Mouse (Mus musculus) limb, embryonic 15.5 days (tissue): ENCODE results near the gene Fermt1. TPM values are rescaled to one million over a fixed set of nuclear protein-coding genes. Genes with fewer than 3 reads are reported as not detected.

Experiments used
- ATAC-seq: fragments of 200-750 bp; cut with Nextera tagmentation; 2 replicates; pipeline ENCODE4 v1.8.0; 2017; ENCODE audit warnings: low read depth, moderate TSS enrichment; ENCODE audit not compliant: insufficient number of reproducible peaks, low FRiP score, low TSS enrichment
- H3K27ac ChIP-seq: fragments of 300-500 bp; sonication (generic); 2 replicates; pipeline ENCODE4 v1.5.1; 2015; ENCODE audit warnings: moderate library complexity, mild to moderate bottlenecking, inconsistent platforms
- H3K27me3 ChIP-seq: fragments of 300-500 bp; sonication (generic); 2 replicates; pipeline ENCODE4 v1.6.1; 2015; ENCODE audit warnings: inconsistent platforms
- H3K36me3 ChIP-seq: fragments of 300-500 bp; sonication (generic); 2 replicates; pipeline ENCODE4 v1.6.1; 2015; ENCODE audit warnings: inconsistent platforms
- H3K4me1 ChIP-seq: fragments of 300-500 bp; sonication (generic); 2 replicates; pipeline ENCODE4 v1.6.1; 2015; ENCODE audit warnings: inconsistent platforms
- H3K4me2 ChIP-seq: fragments of 300-500 bp; sonication (generic); 2 replicates; pipeline ENCODE4 v1.6.1; 2015; ENCODE audit warnings: mild to moderate bottlenecking, inconsistent platforms
- H3K4me3 ChIP-seq: fragments of 300-500 bp; sonication (generic); 2 replicates; pipeline ENCODE4 v1.5.1; 2015; ENCODE audit warnings: mild to moderate bottlenecking, inconsistent platforms
- H3K9ac ChIP-seq: fragments of 300-500 bp; sonication (generic); 2 replicates; pipeline ENCODE4 v1.6.1; 2015; ENCODE audit warnings: inconsistent platforms
- H3K9me3 ChIP-seq: fragments of 300-500 bp; sonication (generic); 2 replicates; pipeline ENCODE4 v1.6.1; 2016; ENCODE audit warnings: inconsistent platforms
- WGBS: fragments of 180-500 bp; shearing (Covaris S2); methylation state at CpG from one replicate; pipeline ENCODE4 v1.1.7; 2015; 5-methylcytosine and 5-hydroxymethylcytosine counted together
- polyA plus RNA-seq: library from polyadenylated mRNA; unstranded; fragments of >200 nt; fragmentation: Nextera tagmentation; extraction: Ambion mirVana; gene quantifications from 2 replicates; pipeline ENCODE4 v1.2.1, GENCODE M21; 2015

Gene Fermt1
- polyA plus RNA-seq, 1 experiment from 2014 or later, result 20.9 TPM

GRCm38 (mm10) chr2:132873657-132874326 is 71.9 kb downstream of the Fermt1 start:
- H3K9me3 ChIP-seq, result no peaks in the 10 kb centered on the region
- 74% methylated on average over 10 of the region's 10 CpGs for WGBS
- H3K4me1 ChIP-seq, result peaks cover 2% of the 10 kb centered on the region
- H3K27me3 ChIP-seq, result peaks cover 19% of the 10 kb centered on the region
- no peak overlapping the region for H3K4me2 ChIP-seq
- no peak overlapping the region for H3K4me3 ChIP-seq
- H3K9ac ChIP-seq, result no peak overlapping the region
- ATAC-seq, result no peak
- H3K27ac ChIP-seq, result no peak overlapping the region
- no peaks in the 10 kb centered on the region for H3K36me3 ChIP-seq

GRCm38 (mm10) chr2:132871663-132872062 is 74.0 kb downstream of the Fermt1 start:
- Histone ChIP-seq H3K4me3 (no peak overlapping the region), H3K27me3 (no peaks in the 10 kb centered on the region), H3K4me2 (no peak overlapping the region), H3K27ac (no peak overlapping the region), H3K9ac (no peak overlapping the region), H3K36me3 (0 out of 2 replicates have a peak, but pooled peaks cover 6% of the 10 kb centered on the region), H3K4me1 (no peaks in the 10 kb centered on the region), H3K9me3 (no peaks in the 10 kb centered on the region)
- ATAC-seq, result no peak
- 52% methylated on average over 3 of the region's 3 CpGs for WGBS

- Histone ChIP-seq H3K27me3 (no peaks in the 10 kb centered on the region), H3K36me3 (peaks cover 14% of the 10 kb centered on the region), H3K9me3 (no peaks in the 10 kb centered on the region), H3K4me3 (no peak overlapping the region), H3K9ac (no peak overlapping the region), H3K4me1 (no peaks in the 10 kb centered on the region), H3K4me2 (no peak overlapping the region), H3K27ac (no peak overlapping the region)
- WGBS, result 78% methylated on average over 4 of the region's 4 CpGs
- ATAC-seq, result no peak
Measured at GRCm38 (mm10) chr2:132870286-132870685, 75.4 kb downstream of the Fermt1 start.

- Histone ChIP-seq H3K36me3 (peaks cover 18% of the 10 kb centered on the region), H3K9me3 (no peaks in the 10 kb centered on the region), H3K9ac (no peak overlapping the region), H3K4me2 (no peak overlapping the region), H3K4me1 (no peaks in the 10 kb centered on the region), H3K27ac (no peak overlapping the region), H3K27me3 (no peaks in the 10 kb centered on the region), H3K4me3 (no peak overlapping the region)
- no peak for ATAC-seq
- 77% methylated on average over 5 of the region's 5 CpGs for WGBS
Measured at GRCm38 (mm10) chr2:132869682-132870081, 76.0 kb downstream of the Fermt1 start.

GRCm38 (mm10) chr2:132867521-132867920 is 78.2 kb downstream of the Fermt1 start:
- H3K4me3 ChIP-seq, result no peak overlapping the region
- H3K27me3 ChIP-seq, result no peaks in the 10 kb centered on the region
- ATAC-seq, result no peak
- no peak overlapping the region for H3K4me2 ChIP-seq
- H3K4me1 ChIP-seq, result no peaks in the 10 kb centered on the region
- H3K9ac ChIP-seq, result no peak overlapping the region
- WGBS, result 78% methylated on average over 5 of the region's 5 CpGs
- H3K27ac ChIP-seq, result no peak overlapping the region
- peaks cover 28% of the 10 kb centered on the region for H3K36me3 ChIP-seq
- no peaks in the 10 kb centered on the region for H3K9me3 ChIP-seq

GRCm38 (mm10) chr2:132863325-132863724 is 82.4 kb downstream of the Fermt1 start:
- H3K9ac ChIP-seq, result no peak overlapping the region
- no peaks in the 10 kb centered on the region for H3K9me3 ChIP-seq
- H3K4me2 ChIP-seq, result no peak overlapping the region
- H3K27ac ChIP-seq, result no peak overlapping the region
- 93% methylated on average over 2 of the region's 2 CpGs for WGBS
- no peak overlapping the region for H3K4me3 ChIP-seq
- ATAC-seq, result no peak
- H3K36me3 ChIP-seq, result peaks cover 28% of the 10 kb centered on the region
- H3K4me1 ChIP-seq, result no peaks in the 10 kb centered on the region
- H3K27me3 ChIP-seq, result no peaks in the 10 kb centered on the region

- Histone ChIP-seq H3K27ac (no peak overlapping the region), H3K4me1 (no peaks in the 10 kb centered on the region), H3K4me3 (no peak overlapping the region), H3K36me3 (peaks cover 21% of the 10 kb centered on the region), H3K27me3 (no peaks in the 10 kb centered on the region), H3K4me2 (no peak overlapping the region), H3K9ac (no peak overlapping the region), H3K9me3 (no peaks in the 10 kb centered on the region)
- WGBS, result 74% methylated on average over 2 of the region's 2 CpGs
- no peak for ATAC-seq
Measured at GRCm38 (mm10) chr2:132861456-132861855, 84.2 kb downstream of the Fermt1 start.

GRCm38 (mm10) chr2:132860435-132860834 is 85.3 kb downstream of the Fermt1 start:
- no peak overlapping the region for H3K27ac ChIP-seq
- no peaks in the 10 kb centered on the region for H3K4me1 ChIP-seq
- no peaks in the 10 kb centered on the region for H3K27me3 ChIP-seq
- no peak overlapping the region for H3K9ac ChIP-seq
- H3K4me2 ChIP-seq, result no peak overlapping the region
- no peak overlapping the region for H3K4me3 ChIP-seq
- no peaks in the 10 kb centered on the region for H3K9me3 ChIP-seq
- H3K36me3 ChIP-seq, result peaks cover 15% of the 10 kb centered on the region
- ATAC-seq, result no peak

- Histone ChIP-seq H3K4me3 (no peak overlapping the region), H3K36me3 (peaks cover 26% of the 10 kb centered on the region), H3K9ac (no peak overlapping the region), H3K4me1 (no peaks in the 10 kb centered on the region), H3K27me3 (no peaks in the 10 kb centered on the region), H3K9me3 (no peaks in the 10 kb centered on the region), H3K27ac (no peak overlapping the region), H3K4me2 (no peak overlapping the region)
- no peak for ATAC-seq
- WGBS, result 75% methylated on average over 5 of the region's 5 CpGs
Measured at GRCm38 (mm10) chr2:132856333-132856732, 89.4 kb downstream of the Fermt1 start.

Other genes with a start within 250 kb of the Fermt1 start
- gene Chgb, start 164.6 kb downstream of the Fermt1 start, polyA plus RNA-seq, result 0.14 and 0.32 TPM in 2 replicates
- 22.4 and 25.5 TPM in 2 replicates for gene Trmt6, start 129.9 kb downstream of the Fermt1 start, polyA plus RNA-seq
- gene Mcm8, start 129.8 kb downstream of the Fermt1 start, polyA plus RNA-seq, result 10.2 and 10.6 TPM in 2 replicates
- gene Crls1, start 99.2 kb downstream of the Fermt1 start, polyA plus RNA-seq, result 13.9 and 17.8 TPM in 2 replicates
- 0.35 and 0.40 TPM in 2 replicates for gene Lrrn4, start 65.0 kb downstream of the Fermt1 start, polyA plus RNA-seq